Mouse (Mus musculus): ENCODE measurements at regions not wholly inside any gene's neighbourhood (a gene's known extent, or its start where the extent isn't known, plus 50 kb on each side); places are given as distances from the start of the nearest gene placed in this dataset.

- TF ChIP-seq EP300 (IDR thresholded peaks at IDR 0.05; ENCODE audit: low read depth) (no peak), CTCF (IDR thresholded peaks at IDR 0.05; ENCODE audit: low read depth) (no peak)
Observed at GRCm38 (mm10) chr10:54201727-54202126, 125.3 kb upstream of the Man1a start.
